Mouse (Mus musculus) right cerebral cortex, postnatal 10 days (tissue): ENCODE measurements around the gene Taf9.

ENCODE experiments used
- DNase-seq, 2 experiments: peaks; one replicate each; pipeline ENCODE4 v3.0.0; 2021; ENCODE audit warnings: low spot score in 2 of 2

Gene Taf9

GRCm38 (mm10) chr13:100651439-100652186 lies at the start of gene Taf9:
Gene Taf9, plus strand, starts transcription at chr13:100651579.
- DNase-seq: no peak

DNA sequence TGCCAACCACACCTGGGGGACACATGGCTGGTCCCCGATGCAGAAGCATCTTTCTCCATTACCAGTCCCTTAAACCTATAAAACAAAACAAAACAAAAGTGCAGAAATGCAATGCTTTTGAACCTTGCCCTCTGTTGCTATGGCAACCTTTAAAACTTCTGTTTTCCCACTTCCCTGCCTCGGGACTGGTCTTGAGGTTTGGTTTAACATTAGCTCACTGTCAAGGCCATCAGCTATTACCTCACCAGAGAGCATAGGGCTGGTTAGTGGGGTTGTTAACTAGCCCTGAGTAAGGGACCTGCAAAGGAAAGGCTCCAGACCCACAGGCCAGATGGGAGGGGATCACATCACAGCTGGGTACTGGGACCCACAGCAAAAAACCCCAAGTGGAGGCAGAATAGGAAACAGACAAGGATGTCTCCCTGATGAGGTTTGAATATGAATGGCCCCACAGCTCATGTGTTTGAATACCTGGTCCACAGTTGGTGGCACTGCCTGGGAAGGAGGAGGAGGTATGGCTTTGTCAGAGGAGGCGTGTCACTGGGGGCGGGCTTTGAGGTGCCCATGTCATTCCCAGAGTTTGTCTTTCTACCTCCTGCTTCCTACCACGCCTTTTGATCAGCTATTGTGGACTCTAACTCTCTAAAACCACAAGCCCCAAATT lies 49.0 kb upstream of the Taf9 start:
- DNase-seq: no peak

DNA sequence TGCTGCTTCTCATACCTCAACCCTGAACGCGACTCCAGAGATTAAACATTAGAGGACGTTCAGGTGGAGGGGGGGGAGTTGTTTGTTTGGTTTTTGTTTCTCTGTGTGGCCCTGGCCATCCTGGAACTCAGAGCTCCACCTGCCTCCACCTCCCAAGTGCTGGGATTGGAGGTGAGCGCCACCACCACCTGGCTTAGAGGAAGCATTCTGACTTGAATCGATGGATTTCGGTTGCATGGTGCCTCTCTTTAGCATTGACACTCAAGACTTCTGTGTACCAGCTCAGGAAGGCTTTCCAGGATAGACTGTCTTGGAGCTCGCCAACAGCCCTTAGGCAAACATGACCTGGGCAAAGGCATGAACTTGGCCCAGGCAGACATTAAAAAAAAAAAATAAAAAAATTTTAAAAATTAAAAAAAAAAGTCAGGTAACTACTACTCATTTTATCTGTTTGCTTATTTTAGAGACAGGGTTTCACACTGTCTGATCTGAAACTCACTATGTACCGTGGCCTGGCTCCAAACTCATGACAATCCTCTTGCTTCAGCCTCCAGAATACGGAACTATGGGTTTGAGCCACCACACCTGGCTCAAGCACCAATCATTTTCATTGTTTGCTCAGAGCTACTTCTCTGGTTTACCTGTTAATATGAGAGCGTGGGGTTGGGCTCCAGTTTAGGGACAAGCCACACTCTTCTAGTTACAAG lies 48.2 kb upstream of the Taf9 start:
- DNase-seq: no peak

GRCm38 (mm10) chr13:100603738-100604095 lies 47.7 kb upstream of the Taf9 start:
- DNase-seq: no peak

GRCm38 (mm10) chr13:100605845-100606244 lies 45.5 kb upstream of the Taf9 start:
- DNase-seq: no peak

- DNase-seq: no peak
These were observed 43.6 kb upstream of the Taf9 start for GRCm38 (mm10) chr13:100607756-100608155.

DNA sequence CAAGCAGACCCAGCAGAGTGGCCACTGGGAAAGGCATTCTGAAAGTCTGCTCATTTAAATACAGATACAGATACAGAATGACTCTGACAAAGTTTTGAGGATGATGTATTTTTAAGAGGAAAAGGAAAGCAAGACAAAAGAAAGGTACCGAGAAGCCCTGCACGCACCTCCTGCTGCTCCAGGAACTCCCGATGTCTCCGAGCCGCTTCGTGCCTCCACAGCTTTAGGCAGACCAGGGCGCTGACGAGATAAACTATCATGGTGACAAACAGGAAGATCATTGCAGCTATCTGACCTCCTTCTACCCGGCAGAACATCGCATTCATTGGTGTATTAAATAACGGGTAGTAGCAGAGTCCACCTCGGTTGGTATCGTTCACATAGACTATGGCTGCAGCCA lies 40.1 kb upstream of the Taf9 start:
- no peak for DNase-seq

DNA sequence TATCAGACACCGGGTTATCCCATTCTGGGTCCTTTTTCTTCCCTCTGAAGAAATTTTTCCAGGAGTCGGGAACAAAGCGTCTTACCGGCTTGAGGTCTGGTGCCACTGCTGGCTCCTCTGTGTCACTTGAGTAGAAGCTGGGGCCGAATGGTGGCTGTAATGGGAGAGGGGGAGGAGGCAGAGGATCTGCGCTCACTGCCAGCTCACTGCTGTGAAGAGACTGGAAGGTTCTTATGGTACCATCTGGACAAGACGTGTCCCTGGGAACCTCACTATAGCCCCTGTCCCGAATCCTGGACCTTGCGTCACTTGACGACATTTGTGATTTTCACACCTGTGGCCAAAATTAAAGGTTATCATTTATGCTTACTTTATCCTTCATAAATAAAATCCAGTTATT lies 39.1 kb upstream of the Taf9 start:
- DNase-seq: no peak

DNA sequence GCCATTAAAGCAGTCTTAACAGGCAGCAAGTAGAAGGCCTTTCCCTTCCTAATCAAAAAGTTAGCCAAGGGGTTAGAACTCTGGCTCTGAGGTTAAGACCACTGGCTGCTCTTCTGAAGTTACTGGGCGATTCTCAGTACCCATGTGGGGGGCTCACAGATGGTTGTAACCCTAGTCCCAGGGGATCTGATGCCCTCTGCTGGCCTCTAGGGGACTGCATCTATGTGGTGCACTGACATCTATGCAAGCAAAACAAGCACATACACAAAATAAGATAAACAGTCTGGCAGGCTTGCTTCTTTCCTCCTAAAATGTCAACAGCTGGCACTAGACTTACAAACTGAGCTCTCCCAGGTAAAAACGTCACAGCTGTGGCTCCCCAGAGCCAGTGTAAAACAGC lies 38.5 kb upstream of the Taf9 start:
- no peak for DNase-seq

- peak; percentile 32 to 36 for DNase-seq
These were observed 34.9 kb upstream of the Taf9 start, which contains the start of gene Marveld2 for GRCm38 (mm10) chr13:100616181-100617087. Gene Marveld2, minus strand, starts transcription at chr13:100616971.

- DNase-seq: no peak
These were observed 33.8 kb upstream of the Taf9 start for GRCm38 (mm10) chr13:100617583-100617982.

GRCm38 (mm10) chr13:100622241-100622640 lies 29.1 kb upstream of the Taf9 start:
- DNase-seq: no peak

- DNase-seq: no peak
These were observed 17.2 kb upstream of the Taf9 start for GRCm38 (mm10) chr13:100634106-100634691.

- no peak for DNase-seq
These were observed 8.7 kb upstream of the Taf9 start for GRCm38 (mm10) chr13:100642471-100643209.

DNA sequence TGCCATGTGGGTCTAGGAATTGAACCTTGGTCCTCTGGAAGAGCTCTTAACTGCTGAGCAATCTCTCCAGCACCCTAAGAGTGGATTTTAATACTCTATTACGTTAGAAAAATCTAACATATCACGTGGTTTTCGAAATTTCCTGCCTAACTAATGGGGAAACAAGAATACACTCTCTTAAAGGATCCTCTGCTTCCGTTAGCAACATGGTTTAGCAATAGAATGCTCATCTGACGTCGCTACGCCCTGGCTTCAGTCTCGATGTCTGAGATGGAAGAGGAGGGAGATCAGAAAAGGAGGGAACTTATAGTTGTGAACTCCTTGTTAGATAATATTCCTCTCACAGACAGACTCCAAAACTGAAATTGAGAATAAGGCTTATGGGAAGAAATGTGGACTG lies 3.2 kb upstream of the Taf9 start:
- no peak for DNase-seq

GRCm38 (mm10) chr13:100650550-100651438 lies 585 bp upstream of the Taf9 start, which contains the start of the genes Ak6 and Rad17:
Gene Ak6, plus strand, starts transcription at chr13:100650979.
Gene Rad17, minus strand, starts transcription at chr13:100651051.
- peak; percentile 94 to 95 for DNase-seq

- DNase-seq: no peak
These were observed 6.7 kb downstream of the Taf9 start for GRCm38 (mm10) chr13:100658091-100658490.

GRCm38 (mm10) chr13:100659864-100660456 lies 8.6 kb downstream of the Taf9 start:
- peak; percentile 56 to 68 for DNase-seq
